Mouse (Mus musculus): Measurements from ENCODE around the gene Otulin. TPM values are rescaled to one million over a fixed set of nuclear protein-coding genes. Genes with fewer than 3 reads are reported as not detected.

Gene Otulin
- total and polyA plus RNA-seq, 3 experiments: 65.5 to 70.6 TPM; not detected in 1

DNA sequence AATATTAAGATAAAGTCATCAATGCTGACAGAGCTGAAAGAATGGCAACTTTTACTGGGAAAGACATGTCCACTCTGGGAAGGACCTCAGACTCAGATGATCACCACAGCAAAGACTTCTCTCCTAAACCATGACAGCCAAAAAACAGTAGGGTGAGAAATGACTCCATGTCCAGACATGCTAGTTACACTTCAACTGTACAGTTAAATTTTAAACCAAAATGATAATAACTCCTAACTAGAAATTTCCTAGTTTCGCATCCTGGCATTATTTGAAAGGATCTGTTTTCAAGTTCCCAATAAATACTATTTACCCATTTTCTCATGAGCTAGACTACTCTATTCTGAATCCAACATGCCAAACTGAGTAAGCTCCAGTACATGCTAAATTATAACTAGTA, 4.2 kb downstream of the Otulin start:
- Histone ChIP-seq H3K4me3 (ENCODE audit: control insufficient read depth in 1 of 2, insufficient read depth in 1 of 2, low read depth in 2 of 2, low read length in 2 of 2) (no peak overlapping the region), H3K4me1 (ENCODE audit: control insufficient read depth in 1 of 2, insufficient read depth in 2 of 2, low read length in 2 of 2) (peaks cover 18 to 33% of the 10 kb centered on the region in 2 experiments), H3K27ac (ENCODE audit: control insufficient read depth, low read depth, low read length) (no peak overlapping the region), H3K36me3 (ENCODE audit: control insufficient read depth in 1 of 2, insufficient read depth in 2 of 2, low read length in 2 of 2) (peaks cover 8 to 47% of the 10 kb centered on the region in 2 experiments), H3K79me2 (ENCODE audit: control insufficient read depth, insufficient read depth, low read length, poor library complexity) (peaks cover 75% of the 10 kb centered on the region), H3K9me3 (replicated peaks; ENCODE audit: insufficient read depth, low read length) (no peaks in the 10 kb centered on the region), H3K9ac (ENCODE audit: control insufficient read depth, low read depth, low read length, poor library complexity, severe bottlenecking) (no peak overlapping the region), H3K27me3 (ENCODE audit: control insufficient read depth in 1 of 2, insufficient read depth in 2 of 2, low read length in 2 of 2) (no peaks in the 10 kb centered on the region)
- no peak for DNase-seq (ENCODE audit: low read depth, low spot score)
- no peak for TF ChIP-seq SMC3 (IDR thresholded peaks at IDR 0.05; ENCODE audit: low read depth, low read length)
- no peak for TF ChIP-seq BHLHE40 (IDR thresholded peaks at IDR 0.05; ENCODE audit: borderline replicate concordance, low read depth, low read length)
- no peak for TF ChIP-seq MYC (IDR thresholded peaks at IDR 0.05; ENCODE audit: low read depth, low read length)
- TF ChIP-seq TCF12 (IDR thresholded peaks at IDR 0.05; ENCODE audit: low read depth, low read length): no peak
- no peak for TF ChIP-seq EP300 (IDR thresholded peaks at IDR 0.05; ENCODE audit: low read depth in 1 of 2, low read length in 2 of 2)
- no peak for TF ChIP-seq RAD21 (IDR thresholded peaks at IDR 0.05; ENCODE audit: low read depth, low read length)
- TF ChIP-seq CHD1 (IDR thresholded peaks at IDR 0.05; ENCODE audit: low read depth, low read length): no peak
- no peak for TF ChIP-seq CTCF (IDR thresholded peaks at IDR 0.05 in 2 of 3, conservative IDR thresholded peaks at IDR 0.05 in 1 of 3; ENCODE audit: control insufficient read depth in 1 of 3, insufficient read depth in 1 of 3, low read depth in 2 of 3, low read length in 3 of 3, poor library complexity in 1 of 3, severe bottlenecking in 1 of 3)
- no peak for TF ChIP-seq E2F4 (IDR thresholded peaks at IDR 0.05; ENCODE audit: borderline replicate concordance, low read depth, low read length)
- no peak for TF ChIP-seq TAL1 (IDR thresholded peaks at IDR 0.05; ENCODE audit: low read length)
- TF ChIP-seq MXI1 (IDR thresholded peaks at IDR 0.05; ENCODE audit: low read depth, low read length): no peak
- no peak for TF ChIP-seq JUND (IDR thresholded peaks at IDR 0.05; ENCODE audit: low read depth, low read length)
- no peak for TF ChIP-seq HCFC1 (IDR thresholded peaks at IDR 0.05; ENCODE audit: low read depth, low read length)
- TF ChIP-seq GATA1 (IDR thresholded peaks at IDR 0.05; ENCODE audit: low read depth, low read length): no peak
- no peak for TF ChIP-seq NELFE (IDR thresholded peaks at IDR 0.05; ENCODE audit: low read depth, low read length)
- TF ChIP-seq ZNF384 (IDR thresholded peaks at IDR 0.05; ENCODE audit: low read depth, low read length): no peak
- no peak for TF ChIP-seq UBTF (IDR thresholded peaks at IDR 0.05; ENCODE audit: borderline replicate concordance, insufficient read depth, low read depth, low read length)

DNA sequence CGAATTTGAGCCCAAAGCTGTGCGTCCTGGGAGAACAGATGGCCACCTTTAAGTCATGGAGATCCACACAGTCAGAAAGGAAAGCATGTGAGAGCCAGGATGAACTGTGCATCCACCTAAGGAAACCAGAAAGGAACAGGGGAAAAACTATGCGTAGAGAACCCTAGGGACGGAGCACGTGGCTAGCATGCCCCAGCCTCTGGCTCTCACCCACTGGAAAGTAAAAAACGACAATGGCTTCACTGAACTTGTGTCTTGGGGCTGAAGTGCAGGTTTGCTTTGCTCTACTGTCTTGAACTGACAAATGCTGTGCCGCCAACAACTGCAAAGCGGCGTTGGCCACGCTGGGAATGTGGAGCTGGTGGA, 4.6 kb downstream of the Otulin start:
- Histone ChIP-seq H3K27ac (ENCODE audit: control insufficient read depth, low read depth, low read length) (peak overlapping the region; percentile 57; the same call in 1 of the 2 replicates), H3K9me3 (replicated peaks; ENCODE audit: insufficient read depth, low read length) (no peaks in the 10 kb centered on the region), H3K4me1 (ENCODE audit: control insufficient read depth in 1 of 2, insufficient read depth in 2 of 2, low read length in 2 of 2) (peaks cover 21 to 38% of the 10 kb centered on the region in 2 experiments), H3K36me3 (ENCODE audit: control insufficient read depth in 1 of 2, insufficient read depth in 2 of 2, low read length in 2 of 2) (peaks cover 8 to 49% of the 10 kb centered on the region in 2 experiments), H3K9ac (ENCODE audit: control insufficient read depth, low read depth, low read length, poor library complexity, severe bottlenecking) (no peak overlapping the region), H3K4me3 (ENCODE audit: control insufficient read depth in 1 of 2, insufficient read depth in 1 of 2, low read depth in 2 of 2, low read length in 2 of 2) (no peak overlapping the region), H3K79me2 (ENCODE audit: control insufficient read depth, insufficient read depth, low read length, poor library complexity) (peaks cover 76% of the 10 kb centered on the region), H3K27me3 (ENCODE audit: control insufficient read depth in 1 of 2, insufficient read depth in 2 of 2, low read length in 2 of 2) (no peaks in the 10 kb centered on the region)
- TF ChIP-seq TCF12 (IDR thresholded peaks at IDR 0.05; ENCODE audit: low read depth, low read length) (no peak), CTCF (IDR thresholded peaks at IDR 0.05 in 2 of 3, conservative IDR thresholded peaks at IDR 0.05 in 1 of 3; ENCODE audit: control insufficient read depth in 1 of 3, insufficient read depth in 1 of 3, low read depth in 2 of 3, low read length in 3 of 3, poor library complexity in 1 of 3, severe bottlenecking in 1 of 3) (no peak), KAT2A (conservative IDR thresholded peaks at IDR 0.05; ENCODE audit: low read depth, low read length) (no peak), ZMIZ1 (IDR thresholded peaks at IDR 0.05; ENCODE audit: low read depth, low read length) (no peak), USF1 (IDR thresholded peaks at IDR 0.05; ENCODE audit: low read depth, low read length) (no peak), RCOR1 (IDR thresholded peaks at IDR 0.05; ENCODE audit: low read depth, low read length) (no peak), TAL1 (IDR thresholded peaks at IDR 0.05; ENCODE audit: low read length) (no peak), SMC3 (IDR thresholded peaks at IDR 0.05; ENCODE audit: low read depth, low read length) (no peak), EP300 (IDR thresholded peaks at IDR 0.05; ENCODE audit: low read depth in 1 of 2, low read length in 2 of 2) (no peak), GABPA (IDR thresholded peaks at IDR 0.05; ENCODE audit: low read depth, low read length) (no peak), TBP (IDR thresholded peaks at IDR 0.05; ENCODE audit: low read depth, low read length) (no peak), NELFE (IDR thresholded peaks at IDR 0.05; ENCODE audit: low read depth, low read length) (no peak), MXI1 (IDR thresholded peaks at IDR 0.05; ENCODE audit: low read depth, low read length) (no peak), GATA1 (IDR thresholded peaks at IDR 0.05; ENCODE audit: low read depth, low read length) (no peak), CHD2 (IDR thresholded peaks at IDR 0.05; ENCODE audit: low read length) (no peak), MAFK (IDR thresholded peaks at IDR 0.05; ENCODE audit: borderline replicate concordance, low read depth, low read length) (no peak)
- no peak for DNase-seq (ENCODE audit: low read depth, low spot score)

Data from MEL (cell line).